ENCODE assay signal across 9 mouse cellular contexts in the genomic region with DNA sequence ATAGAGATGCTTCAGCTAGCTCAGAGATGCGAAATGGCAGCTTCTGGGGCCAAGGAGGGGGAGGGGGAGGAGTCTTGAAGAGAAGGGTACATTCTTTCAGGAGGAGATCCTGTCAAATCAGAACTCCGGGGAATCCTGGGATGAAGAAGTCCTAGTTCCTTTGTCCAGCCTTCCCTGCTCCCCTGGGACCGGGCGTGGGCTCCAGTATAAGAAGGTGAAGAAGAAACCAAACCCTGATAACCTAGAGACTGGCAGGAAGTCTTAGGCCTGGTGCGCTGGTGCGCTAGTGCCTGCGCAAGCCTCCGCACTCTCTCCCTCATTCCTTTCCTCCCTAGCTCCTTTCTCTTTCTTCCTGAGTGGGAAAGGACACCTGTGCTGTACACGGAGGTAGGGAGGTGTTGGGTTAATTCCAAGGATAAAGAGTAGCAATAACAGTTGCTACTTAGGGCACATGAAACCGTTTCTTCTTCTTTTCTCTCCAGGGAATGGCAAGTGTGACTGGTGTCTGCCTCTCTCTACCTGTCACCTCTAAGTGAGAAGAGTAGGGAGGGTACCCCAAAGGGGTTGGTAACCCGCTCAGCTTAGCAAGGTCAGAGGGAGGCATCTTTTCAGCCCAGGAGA. TPM values are rescaled to one million over a fixed set of nuclear protein-coding genes. Genes with fewer than 3 reads are reported as not detected.
A peak's percentile ranks its signal among the peaks of the same experiment; 100 is the strongest.
DNase-seq lines count a peak whose midpoint lies in the region; ATAC-seq and TF ChIP-seq lines count a peak whose summit lies in the region.
"Had no signal": no experiment of that assay in that cellular context is flagged by ENCODE, and none has a peak within 500 bp of the region (broad histone marks: within the 10 kb centered on the region; RNA-seq: fewer than 3 reads in every experiment).

No protein-coding gene starts in this region.

- no peaks in the 10 kb centered on the region for H3K36me3 ChIP-seq in ES-Bruce4 (ENCODE audit: control insufficient read depth, insufficient read depth, low read length, poor library complexity, severe bottlenecking)
- H3K36me3 ChIP-seq in forebrain, embryonic 16.5 days (ENCODE audit: control insufficient read depth, insufficient read depth) = no peaks in the 10 kb centered on the region
- H3K36me3 ChIP-seq in liver, postnatal 0 days (replicated peaks; ENCODE audit: insufficient read depth, low read length) = peaks cover 30% of the 10 kb centered on the region
- H3K36me3 ChIP-seq in stomach, embryonic 16.5 days (ENCODE audit: control insufficient read depth, insufficient read depth, low read length) = peaks cover 5% of the 10 kb centered on the region; the same call in 1 of the 2 replicates

- no peaks in the 10 kb centered on the region for H3K27me3 ChIP-seq in ES-Bruce4 (ENCODE audit: control insufficient read depth, insufficient read depth, low read length, poor library complexity, severe bottlenecking)
- peaks cover 4% of the 10 kb centered on the region; the same call in 1 of the 2 replicates for H3K27me3 ChIP-seq in forebrain, embryonic 16.5 days (replicated peaks; ENCODE audit: control insufficient read depth, insufficient read depth, low read length)
- no peaks in the 10 kb centered on the region for H3K27me3 ChIP-seq in liver, postnatal 0 days (ENCODE audit: insufficient read depth, low read length)
- H3K27me3 ChIP-seq in stomach, embryonic 16.5 days (ENCODE audit: control insufficient read depth, insufficient read depth, low read length) = no peaks in the 10 kb centered on the region
- H3K27me3 ChIP-seq: Patski had no signal

- no peak for TF ChIP-seq POLR2A in ES-Bruce4 (IDR thresholded peaks at IDR 0.05; ENCODE audit: insufficient read depth, low read length)

- peak overlapping the region; percentile 75; the same call in 1 of the 2 replicates for H3K9ac ChIP-seq in ES-Bruce4 (ENCODE audit: low read depth, poor library complexity, severe bottlenecking)
- H3K9ac ChIP-seq in forebrain, embryonic 16.5 days (replicated peaks; ENCODE audit: low read depth, low read length) = no peak overlapping the region
- peak overlapping the region; percentile 93 for H3K9ac ChIP-seq in liver, postnatal 0 days (replicated peaks)
- H3K9ac ChIP-seq in stomach, embryonic 16.5 days (ENCODE audit: low read length) = peak overlapping the region; percentile 93

- intact Hi-C loops in gastrocnemius, adult 2 months (cut with DNase I) = no loop called here

- H3K4me1 ChIP-seq in ES-Bruce4 (ENCODE audit: control insufficient read depth, insufficient read depth, low read length) = no peaks in the 10 kb centered on the region
- H3K4me1 ChIP-seq in forebrain, embryonic 16.5 days (replicated peaks; ENCODE audit: control insufficient read depth, insufficient read depth, low read length) = peaks cover 19% of the 10 kb centered on the region
- H3K4me1 ChIP-seq in liver, postnatal 0 days (ENCODE audit: insufficient read depth) = peaks cover 14% of the 10 kb centered on the region
- H3K4me1 ChIP-seq in stomach, embryonic 16.5 days (ENCODE audit: control insufficient read depth, insufficient read depth, low read length) = peaks cover 15% of the 10 kb centered on the region

- H3K4me3 ChIP-seq in gastrocnemius, adult 2 months = peak overlapping the region; percentile 85
- H3K4me3 ChIP-seq in ES-Bruce4 (ENCODE audit: low read depth, low read length) = peak overlapping the region; percentile 85
- peak overlapping the region; percentile 77 for H3K4me3 ChIP-seq in forebrain, embryonic 16.5 days (replicated peaks; ENCODE audit: low read length)
- peak overlapping the region; percentile 90 for H3K4me3 ChIP-seq in liver, postnatal 0 days (ENCODE audit: low read depth, low read length)
- peak overlapping the region; percentile 84 for H3K4me3 ChIP-seq in stomach, embryonic 16.5 days (replicated peaks; ENCODE audit: low read length)

- no peaks in the 10 kb centered on the region for H3K9me3 ChIP-seq in ES-Bruce4 (replicated peaks; ENCODE audit: control insufficient read depth, insufficient read depth, low read length, poor library complexity, severe bottlenecking)
- H3K9me3 ChIP-seq in forebrain, embryonic 16.5 days (ENCODE audit: control insufficient read depth, low read length) = no peaks in the 10 kb centered on the region
- no peaks in the 10 kb centered on the region for H3K9me3 ChIP-seq in liver, postnatal 0 days (ENCODE audit: low read length)
- no peaks in the 10 kb centered on the region for H3K9me3 ChIP-seq in stomach, embryonic 16.5 days (replicated peaks; ENCODE audit: control insufficient read depth, low read length)

- peak overlapping the region; percentile 100 for H3K4me2 ChIP-seq in forebrain, embryonic 16.5 days (ENCODE audit: low read length)
- peak overlapping the region; percentile 100 for H3K4me2 ChIP-seq in liver, postnatal 0 days (ENCODE audit: low read depth, low read length)
- peak overlapping the region; percentile 95 for H3K4me2 ChIP-seq in stomach, embryonic 16.5 days (ENCODE audit: low read depth, low read length)

- ATAC-seq in forebrain, embryonic 16.5 days = no peak
- no peak for ATAC-seq in liver, postnatal 0 days
- ATAC-seq in stomach, embryonic 16.5 days (ENCODE audit: insufficient read depth, low FRiP score) = no peak
- ATAC-seq in granulocyte monocyte progenitor cell, adult 5-6 weeks (replicated peaks; ENCODE audit: poor library complexity, severe bottlenecking) = no peak

- DNase-seq in gastrocnemius, adult 2 months = no peak
- DNase-seq in gastrocnemius, postnatal 10 days = no peak
- no peak for DNase-seq in liver, postnatal 0 days
- DNase-seq in layer of hippocampus, adult 11-12 months (ENCODE audit: low spot score) = no peak

- 13% methylated on average over 11 of the region's 11 CpGs for WGBS in forebrain, embryonic 16.5 days
- WGBS in liver, postnatal 0 days (ENCODE audit: insufficient replicate concordance) = 22% methylated on average over 11 of the region's 11 CpGs
- WGBS in stomach, embryonic 16.5 days = 22% methylated on average over 11 of the region's 11 CpGs

- TF ChIP-seq EP300 in ES-Bruce4 (IDR thresholded peaks at IDR 0.05; ENCODE audit: insufficient read depth, low read depth, low read length) = no peak
- no peak for TF ChIP-seq EP300 in liver, postnatal 0 days (IDR thresholded peaks at IDR 0.05; ENCODE audit: low read depth)

- peak overlapping the region; percentile 94 for H3K27ac ChIP-seq in gastrocnemius, adult 2 months
- no peak overlapping the region for H3K27ac ChIP-seq in ES-Bruce4 (ENCODE audit: insufficient read depth, low read length)
- no peak overlapping the region for H3K27ac ChIP-seq in forebrain, embryonic 16.5 days (ENCODE audit: low read length)
- peak overlapping the region; percentile 93; the same call in 1 of the 2 replicates for H3K27ac ChIP-seq in liver, postnatal 0 days (ENCODE audit: low read depth)
- H3K27ac ChIP-seq in stomach, embryonic 16.5 days (ENCODE audit: low read length) = peak overlapping the region; percentile 91

- TF ChIP-seq CTCF in gastrocnemius, adult 2 months (IDR thresholded peaks at IDR 0.05) = no peak
- TF ChIP-seq CTCF in ES-Bruce4 (IDR thresholded peaks at IDR 0.05; ENCODE audit: low read depth, low read length) = no peak
- TF ChIP-seq CTCF in liver, postnatal 0 days (IDR thresholded peaks at IDR 0.05; ENCODE audit: low read depth) = no peak

RNA-seq across cellular contexts. Expression of a gene that starts 1.4 kb away (rescaled TPM):
- total RNA-seq in gastrocnemius, adult 2 months (2021) = 10 to 100 TPM; 13.7 to 14.3 TPM
- total RNA-seq in gastrocnemius, postnatal 10 days (2021) = 10 to 100 TPM; 22.5 to 30.4 TPM
- 20.1 and 20.5 TPM in 2 replicates for polyA plus RNA-seq in ES-Bruce4 (2011; ENCODE audit: insufficient read depth, insufficient read length, low read depth, missing spikeins)
- polyA plus RNA-seq in forebrain, embryonic 16.5 days (2015; fragmentation: Nextera tagmentation; extraction: Ambion mirVana) = 9.0 and 9.6 TPM in 2 replicates
- 6.6 and 7.6 TPM in 2 replicates for polyA plus RNA-seq in liver, postnatal 0 days (2015; fragmentation: Nextera tagmentation; extraction: Ambion mirVana)
- polyA plus RNA-seq in stomach, embryonic 16.5 days (2015; fragmentation: Nextera tagmentation; extraction: Ambion mirVana) = 32.9 TPM in 2 replicates
- 89.1 and 90.5 TPM in 2 replicates for total RNA-seq in granulocyte monocyte progenitor cell, adult 5-6 weeks (2014; fragmentation: Nextera tagmentation)
- total RNA-seq in granulocyte monocyte progenitor cell, adult 5-6 weeks (2017) = 78.8 and 97.6 TPM in 2 replicates

RNA-seq across cellular contexts. Expression of a gene that starts 23.4 kb away (rescaled TPM):
- 1 to 10 TPM; 4.2 to 6.5 TPM for total RNA-seq in gastrocnemius, adult 2 months (2021)
- total RNA-seq in gastrocnemius, postnatal 10 days (2021) = 1 to 10 TPM; 5.2 to 6.3 TPM
- polyA plus RNA-seq in ES-Bruce4 (2011; ENCODE audit: insufficient read depth, insufficient read length, low read depth, missing spikeins) = 22.4 and 24.6 TPM in 2 replicates
- polyA plus RNA-seq in forebrain, embryonic 16.5 days (2015; fragmentation: Nextera tagmentation; extraction: Ambion mirVana) = 20.9 and 21.7 TPM in 2 replicates
- polyA plus RNA-seq in liver, postnatal 0 days (2015; fragmentation: Nextera tagmentation; extraction: Ambion mirVana) = 5.0 and 5.4 TPM in 2 replicates
- polyA plus RNA-seq in stomach, embryonic 16.5 days (2015; fragmentation: Nextera tagmentation; extraction: Ambion mirVana) = 10.7 and 10.8 TPM in 2 replicates
- 8.8 and 9.7 TPM in 2 replicates for total RNA-seq in granulocyte monocyte progenitor cell, adult 5-6 weeks (2014; fragmentation: Nextera tagmentation)
- total RNA-seq in granulocyte monocyte progenitor cell, adult 5-6 weeks (2017) = 12.5 and 13.6 TPM in 2 replicates

RNA-seq across cellular contexts. Expression of a gene that starts 24.9 kb away (rescaled TPM):
- total RNA-seq in gastrocnemius, adult 2 months (2021) = 1,000 to 10,000 TPM in 1 of 2 experiments, 100 to 1,000 TPM in 1; 932 to 1,025 TPM
- 1,000 to 10,000 TPM; 1,962 to 2,082 TPM for total RNA-seq in gastrocnemius, postnatal 10 days (2021)
- 3,771 and 3,978 TPM in 2 replicates for polyA plus RNA-seq in ES-Bruce4 (2011; ENCODE audit: insufficient read depth, insufficient read length, low read depth, missing spikeins)
- polyA plus RNA-seq in forebrain, embryonic 16.5 days (2015; fragmentation: Nextera tagmentation; extraction: Ambion mirVana) = 2,032 and 2,064 TPM in 2 replicates
- 2,058 and 2,065 TPM in 2 replicates for polyA plus RNA-seq in liver, postnatal 0 days (2015; fragmentation: Nextera tagmentation; extraction: Ambion mirVana)
- 3,732 and 3,890 TPM in 2 replicates for polyA plus RNA-seq in stomach, embryonic 16.5 days (2015; fragmentation: Nextera tagmentation; extraction: Ambion mirVana)
- total RNA-seq in granulocyte monocyte progenitor cell, adult 5-6 weeks (2014; fragmentation: Nextera tagmentation) = 6,066 and 6,315 TPM in 2 replicates
- 3,608 and 4,444 TPM in 2 replicates for total RNA-seq in granulocyte monocyte progenitor cell, adult 5-6 weeks (2017)

RNA-seq across cellular contexts. Expression of a gene that starts 25.7 kb away (rescaled TPM):
- total RNA-seq in gastrocnemius, adult 2 months (2021) = 10 to 100 TPM in 1 of 2 experiments, 1 to 10 TPM in 1; 6.5 to 17.8 TPM
- total RNA-seq in gastrocnemius, postnatal 10 days (2021) = 100 to 1,000 TPM in 1 of 2 experiments, 10 to 100 TPM in 1; 68.8 to 101 TPM
- 9.0 and 12.8 TPM in 2 replicates for polyA plus RNA-seq in ES-Bruce4 (2011; ENCODE audit: insufficient read depth, insufficient read length, low read depth, missing spikeins)
- polyA plus RNA-seq in forebrain, embryonic 16.5 days (2015; fragmentation: Nextera tagmentation; extraction: Ambion mirVana) = 5.4 and 5.9 TPM in 2 replicates
- polyA plus RNA-seq in liver, postnatal 0 days (2015; fragmentation: Nextera tagmentation; extraction: Ambion mirVana) = 1.5 and 1.7 TPM in 2 replicates
- 2.7 and 3.9 TPM in 2 replicates for polyA plus RNA-seq in stomach, embryonic 16.5 days (2015; fragmentation: Nextera tagmentation; extraction: Ambion mirVana)
- 10.7 and 13.7 TPM in 2 replicates for total RNA-seq in granulocyte monocyte progenitor cell, adult 5-6 weeks (2014; fragmentation: Nextera tagmentation)
- total RNA-seq in granulocyte monocyte progenitor cell, adult 5-6 weeks (2017) = 1.2 and 1.7 TPM in 2 replicates

RNA-seq across cellular contexts. Expression of a gene that starts 30.3 kb away (rescaled TPM):
- total RNA-seq in gastrocnemius, adult 2 months (2021) = 100 to 1,000 TPM; 171 to 179 TPM
- 100 to 1,000 TPM; 305 to 356 TPM for total RNA-seq in gastrocnemius, postnatal 10 days (2021)
- polyA plus RNA-seq in ES-Bruce4 (2011; ENCODE audit: insufficient read depth, insufficient read length, low read depth, missing spikeins) = 642 and 680 TPM in 2 replicates
- polyA plus RNA-seq in forebrain, embryonic 16.5 days (2015; fragmentation: Nextera tagmentation; extraction: Ambion mirVana) = 599 and 678 TPM in 2 replicates
- polyA plus RNA-seq in liver, postnatal 0 days (2015; fragmentation: Nextera tagmentation; extraction: Ambion mirVana) = 437 and 442 TPM in 2 replicates
- 2,126 and 2,216 TPM in 2 replicates for polyA plus RNA-seq in stomach, embryonic 16.5 days (2015; fragmentation: Nextera tagmentation; extraction: Ambion mirVana)
- 1,019 and 1,105 TPM in 2 replicates for total RNA-seq in granulocyte monocyte progenitor cell, adult 5-6 weeks (2014; fragmentation: Nextera tagmentation)
- total RNA-seq in granulocyte monocyte progenitor cell, adult 5-6 weeks (2017) = 1,278 and 1,308 TPM in 2 replicates

Comparison
In these comparisons a context has a peak if more than half of its experiments do, and no peak if none do; other contexts are left out.
1. H3K27ac ChIP-seq: peak in gastrocnemius, adult 2 months (single experiment), liver, postnatal 0 days (single experiment) and stomach, embryonic 16.5 days (single experiment); none in ES-Bruce4 (single experiment) and forebrain, embryonic 16.5 days (single experiment).
2. Peak in every context shown above with its lines, with median percentiles within 50 percentile points of each other: H3K4me3 ChIP-seq and H3K4me2 ChIP-seq.